Mouse (Mus musculus): Measurements from ENCODE around the gene Nemf. TPM values are rescaled to one million over a fixed set of nuclear protein-coding genes. Genes with fewer than 3 reads are reported as not detected.

The Nemf gene
- polyA plus RNA-seq, 1 experiment from 2014 or later, result 41.9 TPM

GRCm38 (mm10) chr12:69287535-69287934, 69.4 kb downstream of the Nemf start:
- H3K4me3 ChIP-seq (ENCODE audit: low read depth, low read length), result no peak overlapping the region
- no peaks in the 10 kb centered on the region for H3K27me3 ChIP-seq (replicated peaks; ENCODE audit: control insufficient read depth, insufficient read depth, low read length)
- H3K9ac ChIP-seq (ENCODE audit: low read depth, low read length), result no peak overlapping the region
- no peak for ATAC-seq
- no peaks in the 10 kb centered on the region for H3K4me1 ChIP-seq (replicated peaks; ENCODE audit: control insufficient read depth, insufficient read depth, low read length)
- no peak overlapping the region for H3K27ac ChIP-seq (ENCODE audit: low read depth, low read length)
- H3K9me3 ChIP-seq (ENCODE audit: control insufficient read depth), result no peaks in the 10 kb centered on the region
- no peaks in the 10 kb centered on the region for H3K36me3 ChIP-seq (ENCODE audit: control insufficient read depth, insufficient read depth)
- WGBS, result 86% methylated on average over 8 of the region's 8 CpGs
- no peak for TF ChIP-seq CTCF (IDR thresholded peaks at IDR 0.05; ENCODE audit: low read depth)
- H3K4me2 ChIP-seq (replicated peaks; ENCODE audit: low read depth), result no peak overlapping the region

- TF ChIP-seq CTCF (IDR thresholded peaks at IDR 0.05; ENCODE audit: low read depth), result no peak
These were observed 73.8 kb downstream of the Nemf start for GRCm38 (mm10) chr12:69283146-69283545.

GRCm38 (mm10) chr12:69280915-69281314, 76.0 kb downstream of the Nemf start:
- H3K4me3 ChIP-seq (ENCODE audit: low read depth, low read length), result no peak overlapping the region
- no peaks in the 10 kb centered on the region for H3K9me3 ChIP-seq (ENCODE audit: control insufficient read depth)
- no peak for TF ChIP-seq CTCF (IDR thresholded peaks at IDR 0.05; ENCODE audit: low read depth)
- no peak overlapping the region for H3K4me2 ChIP-seq (replicated peaks; ENCODE audit: low read depth)
- H3K9ac ChIP-seq (ENCODE audit: low read depth, low read length), result no peak overlapping the region
- H3K27ac ChIP-seq (ENCODE audit: low read depth, low read length), result no peak overlapping the region
- ATAC-seq, result no peak
- 93% methylated on average over 3 of the region's 3 CpGs for WGBS
- no peaks in the 10 kb centered on the region for H3K36me3 ChIP-seq (ENCODE audit: control insufficient read depth, insufficient read depth)
- H3K27me3 ChIP-seq (replicated peaks; ENCODE audit: control insufficient read depth, insufficient read depth, low read length), result no peaks in the 10 kb centered on the region
- H3K4me1 ChIP-seq (replicated peaks; ENCODE audit: control insufficient read depth, insufficient read depth, low read length), result no peaks in the 10 kb centered on the region

More at GRCm38 (mm10) chr12:69283146-69283545, 73.8 kb downstream of the Nemf start:
- no peaks in the 10 kb centered on the region for H3K9me3 ChIP-seq (ENCODE audit: control insufficient read depth)
- no peaks in the 10 kb centered on the region for H3K36me3 ChIP-seq (ENCODE audit: control insufficient read depth, insufficient read depth)
- ATAC-seq, result no peak
- no peak overlapping the region for H3K27ac ChIP-seq (ENCODE audit: low read depth, low read length)
- no peaks in the 10 kb centered on the region for H3K27me3 ChIP-seq (replicated peaks; ENCODE audit: control insufficient read depth, insufficient read depth, low read length)
- WGBS, result 86% methylated on average over 7 of the region's 7 CpGs
- H3K9ac ChIP-seq (ENCODE audit: low read depth, low read length), result no peak overlapping the region
- no peak overlapping the region for H3K4me3 ChIP-seq (ENCODE audit: low read depth, low read length)
- no peak overlapping the region for H3K4me2 ChIP-seq (replicated peaks; ENCODE audit: low read depth)
- H3K4me1 ChIP-seq (replicated peaks; ENCODE audit: control insufficient read depth, insufficient read depth, low read length), result no peaks in the 10 kb centered on the region

GRCm38 (mm10) chr12:69279931-69280469, 77.0 kb downstream of the Nemf start:
- H3K9me3 ChIP-seq (ENCODE audit: control insufficient read depth), result no peaks in the 10 kb centered on the region
- no peak for ATAC-seq
- H3K27me3 ChIP-seq (replicated peaks; ENCODE audit: control insufficient read depth, insufficient read depth, low read length), result no peaks in the 10 kb centered on the region
- no peaks in the 10 kb centered on the region for H3K4me1 ChIP-seq (replicated peaks; ENCODE audit: control insufficient read depth, insufficient read depth, low read length)
- TF ChIP-seq CTCF (IDR thresholded peaks at IDR 0.05; ENCODE audit: low read depth), result no peak
- H3K9ac ChIP-seq (ENCODE audit: low read depth, low read length), result no peak overlapping the region
- H3K4me3 ChIP-seq (ENCODE audit: low read depth, low read length), result no peak overlapping the region
- H3K27ac ChIP-seq (ENCODE audit: low read depth, low read length), result no peak overlapping the region
- H3K36me3 ChIP-seq (ENCODE audit: control insufficient read depth, insufficient read depth), result no peaks in the 10 kb centered on the region
- WGBS, result 18% methylated on average over 1 of the region's 1 CpGs
- no peak overlapping the region for H3K4me2 ChIP-seq (replicated peaks; ENCODE audit: low read depth)

GRCm38 (mm10) chr12:69268956-69269355, 88.0 kb downstream of the Nemf start:
- Histone ChIP-seq H3K4me1 (replicated peaks; ENCODE audit: control insufficient read depth, insufficient read depth, low read length) (no peaks in the 10 kb centered on the region), H3K36me3 (ENCODE audit: control insufficient read depth, insufficient read depth) (no peaks in the 10 kb centered on the region), H3K27ac (ENCODE audit: low read depth, low read length) (no peak overlapping the region), H3K9me3 (ENCODE audit: control insufficient read depth) (no peaks in the 10 kb centered on the region), H3K4me2 (replicated peaks; ENCODE audit: low read depth) (no peak overlapping the region), H3K9ac (ENCODE audit: low read depth, low read length) (no peak overlapping the region), H3K4me3 (ENCODE audit: low read depth, low read length) (no peak overlapping the region), H3K27me3 (replicated peaks; ENCODE audit: control insufficient read depth, insufficient read depth, low read length) (no peaks in the 10 kb centered on the region)
- TF ChIP-seq CTCF (IDR thresholded peaks at IDR 0.05; ENCODE audit: low read depth), result no peak
- WGBS, result 84% methylated on average over 2 of the region's 2 CpGs
- no peak for ATAC-seq

DNA sequence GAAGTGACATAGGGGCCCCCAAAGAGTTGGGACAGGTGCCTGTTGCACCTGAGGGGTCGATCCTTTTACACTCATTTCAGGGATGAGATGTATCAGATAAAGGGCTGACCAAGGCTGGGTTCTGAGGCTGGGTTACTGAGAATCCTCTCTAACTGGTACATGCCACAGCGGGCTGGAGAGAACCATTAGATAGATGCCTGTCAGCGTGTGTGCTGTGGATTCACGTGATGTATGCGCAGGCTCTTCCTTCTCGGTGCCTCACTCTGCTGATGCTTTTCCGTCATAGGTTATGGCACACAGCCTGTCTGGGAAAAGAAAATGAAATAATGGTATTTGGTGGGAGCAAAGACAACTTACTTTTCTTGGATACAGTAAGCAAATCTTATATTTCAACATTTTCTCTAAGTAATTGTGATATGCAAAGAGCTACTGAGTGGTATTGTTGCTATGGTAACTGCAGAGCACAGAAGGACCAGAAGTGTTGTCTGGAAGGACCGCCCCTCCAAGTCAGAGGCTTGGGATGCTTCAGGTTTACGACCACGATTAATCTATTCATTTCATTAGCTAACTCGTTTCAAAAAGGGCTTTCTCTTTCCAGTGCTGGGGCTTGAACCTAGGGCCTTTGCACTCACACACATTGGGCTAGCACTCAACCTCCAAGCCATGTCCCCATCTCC, 88.9 kb downstream of the Nemf start:
- H3K4me1 ChIP-seq (replicated peaks; ENCODE audit: control insufficient read depth, insufficient read depth, low read length), result no peaks in the 10 kb centered on the region
- no peak overlapping the region for H3K4me3 ChIP-seq (ENCODE audit: low read depth, low read length)
- WGBS, result 75% methylated on average over 11 of the region's 11 CpGs
- H3K36me3 ChIP-seq (ENCODE audit: control insufficient read depth, insufficient read depth), result no peaks in the 10 kb centered on the region
- no peaks in the 10 kb centered on the region for H3K9me3 ChIP-seq (ENCODE audit: control insufficient read depth)
- no peak overlapping the region for H3K4me2 ChIP-seq (replicated peaks; ENCODE audit: low read depth)
- no peak for TF ChIP-seq CTCF (IDR thresholded peaks at IDR 0.05; ENCODE audit: low read depth)
- ATAC-seq, result no peak
- H3K9ac ChIP-seq (ENCODE audit: low read depth, low read length), result no peak overlapping the region
- no peaks in the 10 kb centered on the region for H3K27me3 ChIP-seq (replicated peaks; ENCODE audit: control insufficient read depth, insufficient read depth, low read length)
- no peak overlapping the region for H3K27ac ChIP-seq (ENCODE audit: low read depth, low read length)

All from intestine, postnatal 0 days (tissue).